Mouse (Mus musculus): ENCODE measurements around the gene Hilpda. TPM values are rescaled to one million over a fixed set of nuclear protein-coding genes. Genes with fewer than 3 reads are reported as not detected.

The Hilpda gene
- total and polyA plus RNA-seq, 3 experiments = 16.3 to 36.0 (median 31.1) TPM

DNA sequence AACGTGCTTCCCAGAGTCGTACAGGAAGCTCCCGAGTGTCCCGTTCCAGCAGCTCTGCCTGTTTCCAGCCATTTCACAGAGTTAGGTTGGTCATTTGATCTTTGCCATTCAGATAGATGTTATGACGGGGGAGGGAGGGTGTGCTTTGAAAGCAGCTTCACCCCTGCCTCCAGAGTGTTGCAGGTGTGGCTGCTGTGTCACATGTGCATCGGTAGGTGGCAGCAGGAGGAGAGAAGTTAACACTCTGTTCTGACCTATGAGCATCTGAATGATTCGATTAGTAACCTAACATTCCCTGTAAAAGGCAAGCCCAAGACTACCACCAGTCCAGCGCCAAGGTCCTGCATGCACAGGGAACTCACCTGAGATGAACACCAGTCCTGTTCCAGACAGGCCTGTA is 38.0 kb upstream of the Hilpda start:
- Histone ChIP-seq H3K4me3 (ENCODE audit: low read depth, low read length) (no peak overlapping the region), H3K4me1 (ENCODE audit: insufficient read depth, low read depth, low read length) (peaks cover 6% of the 10 kb centered on the region), H3K27me3 (ENCODE audit: insufficient read depth, low read length) (peaks cover 38% of the 10 kb centered on the region), H3K9me3 (replicated peaks) (no peaks in the 10 kb centered on the region), H3K36me3 (replicated peaks) (no peaks in the 10 kb centered on the region)
- DNase-seq (ENCODE audit: low spot score) = no peak
- ATAC-seq (ENCODE audit: extremely low read depth, insufficient number of reproducible peaks, low FRiP score, poor library complexity, severe bottlenecking) = no peak
- no peak for TF ChIP-seq TAL1 (conservative IDR thresholded peaks at IDR 0.05; ENCODE audit: low read depth, low read length)
- TF ChIP-seq CTCF (IDR thresholded peaks at IDR 0.05; ENCODE audit: low read depth, low read length) = peak; percentile 54; the same call in 1 of the 2 replicates
- no peak for TF ChIP-seq GATA1 (IDR thresholded peaks at IDR 0.05; ENCODE audit: borderline replicate concordance, low read length)

DNA sequence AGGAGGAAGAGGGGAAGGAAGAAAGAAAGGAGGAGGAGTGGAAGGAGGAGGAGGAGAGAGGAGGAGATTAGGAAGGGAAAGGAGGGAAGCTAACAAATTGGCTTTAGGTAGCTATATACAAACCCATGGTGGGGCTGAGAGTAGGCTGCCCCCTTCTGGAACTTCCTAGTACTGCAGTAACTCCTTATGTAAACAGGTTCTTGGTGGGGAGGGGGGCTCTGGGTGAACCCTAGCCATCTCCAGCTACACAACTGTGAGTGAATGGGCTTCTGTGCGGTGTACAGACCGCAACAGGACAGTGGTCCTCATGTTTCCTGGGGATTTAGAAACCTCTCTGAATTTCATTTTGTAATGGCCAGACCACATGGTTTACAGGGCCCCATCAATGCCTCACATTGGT is 31.5 kb upstream of the Hilpda start:
- H3K9me3 ChIP-seq (replicated peaks) = no peaks in the 10 kb centered on the region
- ATAC-seq (ENCODE audit: extremely low read depth, insufficient number of reproducible peaks, low FRiP score, poor library complexity, severe bottlenecking) = no peak
- peak; percentile 26 for DNase-seq (ENCODE audit: low spot score)

DNA sequence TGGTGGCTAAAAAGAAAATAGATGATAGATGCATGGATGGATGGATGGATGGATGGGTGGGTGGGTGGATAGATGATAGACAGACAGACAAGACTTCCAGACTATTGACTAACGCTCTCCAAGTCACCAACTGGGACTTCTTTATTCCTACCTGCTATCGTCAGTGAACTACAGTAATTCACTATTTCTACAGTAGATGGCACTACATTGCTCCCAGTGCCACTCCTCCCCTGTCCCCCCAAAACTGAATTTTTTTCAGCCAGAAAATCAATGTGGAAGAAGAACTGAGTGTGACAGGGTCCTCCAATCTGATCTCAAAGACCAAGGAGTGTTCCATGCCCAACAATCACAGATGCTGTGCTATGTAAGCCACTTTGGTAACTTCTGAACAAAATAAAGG is 30.6 kb upstream of the Hilpda start:
- Histone ChIP-seq H3K4me1 (ENCODE audit: insufficient read depth, low read depth, low read length) (no peaks in the 10 kb centered on the region), H3K9me3 (replicated peaks) (no peaks in the 10 kb centered on the region), H3K36me3 (replicated peaks) (no peaks in the 10 kb centered on the region), H3K4me3 (ENCODE audit: low read depth, low read length) (no peak overlapping the region), H3K27me3 (ENCODE audit: insufficient read depth, low read length) (peaks cover 20% of the 10 kb centered on the region)
- TF ChIP-seq TAL1 (conservative IDR thresholded peaks at IDR 0.05; ENCODE audit: low read depth, low read length) (no peak), CTCF (IDR thresholded peaks at IDR 0.05; ENCODE audit: low read depth, low read length) (peak; percentile 23; the same call in 1 of the 2 replicates)
- ATAC-seq (ENCODE audit: extremely low read depth, insufficient number of reproducible peaks, low FRiP score, poor library complexity, severe bottlenecking) = no peak
- DNase-seq (ENCODE audit: low spot score) = peak; percentile 10

More for the DNA sequence above, 31.5 kb upstream of the Hilpda start:
- TF ChIP-seq TAL1 (conservative IDR thresholded peaks at IDR 0.05; ENCODE audit: low read depth, low read length) = no peak
- TF ChIP-seq CTCF (IDR thresholded peaks at IDR 0.05; ENCODE audit: low read depth, low read length) = peak; percentile 86
- Histone ChIP-seq H3K36me3 (replicated peaks) (no peaks in the 10 kb centered on the region), H3K27me3 (ENCODE audit: insufficient read depth, low read length) (peaks cover 15% of the 10 kb centered on the region), H3K4me3 (ENCODE audit: low read depth, low read length) (no peak overlapping the region), H3K4me1 (ENCODE audit: insufficient read depth, low read depth, low read length) (no peaks in the 10 kb centered on the region)

DNA sequence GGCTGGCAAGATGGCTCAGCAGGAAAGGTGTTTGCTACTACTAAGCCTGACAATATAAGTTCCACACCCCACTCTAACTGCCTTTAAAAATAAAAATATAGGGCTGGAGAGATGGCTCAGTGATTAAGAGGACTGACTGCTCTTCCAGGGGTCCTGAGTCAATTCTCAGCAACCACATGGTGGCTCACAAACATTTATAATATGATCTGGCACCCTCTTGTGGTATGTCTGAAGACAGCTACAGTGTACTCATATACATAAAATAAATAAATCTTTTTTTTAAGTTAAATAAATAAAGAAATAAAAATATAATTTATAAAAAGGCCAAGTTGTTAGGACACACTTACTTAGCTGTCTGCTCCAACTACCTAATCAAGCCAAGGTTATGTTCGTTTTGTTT is 30.0 kb upstream of the Hilpda start:
- H3K4me1 ChIP-seq (ENCODE audit: insufficient read depth, low read depth, low read length) = no peaks in the 10 kb centered on the region
- TF ChIP-seq TAL1 (conservative IDR thresholded peaks at IDR 0.05; ENCODE audit: low read depth, low read length) = no peak
- TF ChIP-seq GATA1 (IDR thresholded peaks at IDR 0.05; ENCODE audit: borderline replicate concordance, low read length) = no peak
- no peak overlapping the region for H3K4me3 ChIP-seq (ENCODE audit: low read depth, low read length)
- ATAC-seq (ENCODE audit: extremely low read depth, insufficient number of reproducible peaks, low FRiP score, poor library complexity, severe bottlenecking) (no peak), DNase-seq (ENCODE audit: low spot score) (no peak)
- no peaks in the 10 kb centered on the region for H3K36me3 ChIP-seq (replicated peaks)
- peaks cover 24% of the 10 kb centered on the region for H3K27me3 ChIP-seq (ENCODE audit: insufficient read depth, low read length)
- no peaks in the 10 kb centered on the region for H3K9me3 ChIP-seq (replicated peaks)

DNA sequence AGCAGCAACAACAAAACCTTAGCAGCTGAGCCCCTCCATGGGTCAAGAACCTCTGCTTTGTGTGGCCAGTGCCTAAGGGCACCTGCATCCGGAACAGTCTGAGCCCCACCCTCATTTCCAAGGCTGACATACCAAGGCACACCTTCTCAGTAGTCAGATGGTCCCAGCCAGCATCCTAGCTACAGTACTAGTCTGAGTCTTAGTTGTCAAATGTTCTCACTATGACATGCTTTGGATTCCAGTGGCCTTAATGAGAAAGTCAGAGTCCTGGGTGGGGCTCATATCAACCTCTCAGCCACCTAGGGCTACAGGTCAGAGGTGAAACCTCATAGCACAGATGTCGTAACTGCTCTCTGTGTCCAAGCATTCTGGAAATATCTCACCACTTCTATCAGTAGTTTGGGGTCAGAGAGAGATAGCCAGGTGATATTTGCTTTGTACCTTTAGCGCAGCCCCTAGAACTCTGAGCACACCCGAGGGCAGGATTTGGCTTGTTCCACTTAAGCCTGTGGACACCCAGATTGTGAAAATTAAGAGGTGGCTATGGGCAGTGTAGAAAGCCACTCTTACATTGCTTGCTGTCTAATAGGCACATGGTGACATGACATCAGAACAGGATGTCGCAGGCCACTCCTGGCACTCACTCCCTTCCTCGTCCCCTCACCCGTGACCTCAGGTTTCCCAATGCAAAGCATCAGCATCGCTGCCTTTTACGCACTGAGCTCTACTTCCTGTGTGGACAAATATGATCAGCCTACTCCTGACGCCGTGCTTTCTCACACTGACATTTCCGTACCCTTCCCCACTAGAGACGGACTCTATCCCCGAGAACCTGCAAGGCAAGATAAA is 26.8 kb upstream of the Hilpda start:
- H3K4me3 ChIP-seq (ENCODE audit: low read depth, low read length) = no peak overlapping the region
- no peaks in the 10 kb centered on the region for H3K4me1 ChIP-seq (ENCODE audit: insufficient read depth, low read depth, low read length)
- no peak for ATAC-seq (ENCODE audit: extremely low read depth, insufficient number of reproducible peaks, low FRiP score, poor library complexity, severe bottlenecking)
- no peak for DNase-seq (ENCODE audit: low spot score)
- no peaks in the 10 kb centered on the region for H3K9me3 ChIP-seq (replicated peaks)
- H3K36me3 ChIP-seq (replicated peaks) = no peaks in the 10 kb centered on the region
- TF ChIP-seq GATA2 (IDR thresholded peaks at IDR 0.05; ENCODE audit: borderline replicate concordance, low read depth, low read length) = no peak
- no peak for TF ChIP-seq CTCF (IDR thresholded peaks at IDR 0.05; ENCODE audit: low read depth, low read length)
- TF ChIP-seq POLR2AphosphoS5 (IDR thresholded peaks at IDR 0.05; ENCODE audit: insufficient replicate concordance, low read depth, low read length) = no peak
- TF ChIP-seq GATA1 (IDR thresholded peaks at IDR 0.05; ENCODE audit: borderline replicate concordance, low read length) = no peak
- TF ChIP-seq TAL1 (conservative IDR thresholded peaks at IDR 0.05; ENCODE audit: low read depth, low read length) = no peak
- peaks cover 31% of the 10 kb centered on the region for H3K27me3 ChIP-seq (ENCODE audit: insufficient read depth, low read length)

DNA sequence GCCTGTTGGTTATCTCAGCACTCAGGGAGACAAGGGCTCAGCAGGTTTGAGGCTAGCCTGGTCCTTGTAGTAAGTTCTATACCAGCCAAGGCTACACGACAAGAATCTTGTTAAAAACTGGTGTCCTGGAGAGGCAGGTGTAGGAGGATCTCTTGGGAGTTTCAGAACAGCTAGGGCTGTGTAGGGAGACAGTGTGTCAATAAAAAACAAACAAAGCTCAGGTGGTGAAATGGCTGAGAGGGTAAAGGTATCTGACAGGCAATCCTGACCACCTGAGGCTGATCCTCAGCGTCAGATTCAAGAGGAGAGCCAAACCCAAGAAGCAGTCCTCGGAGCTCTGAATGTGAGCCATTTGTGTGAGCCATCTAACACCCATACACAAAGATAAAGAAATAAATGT is 26.1 kb upstream of the Hilpda start:
- ATAC-seq (ENCODE audit: extremely low read depth, insufficient number of reproducible peaks, low FRiP score, poor library complexity, severe bottlenecking) = no peak
- TF ChIP-seq TAL1 (conservative IDR thresholded peaks at IDR 0.05; ENCODE audit: low read depth, low read length) = no peak
- no peaks in the 10 kb centered on the region for H3K4me1 ChIP-seq (ENCODE audit: insufficient read depth, low read depth, low read length)

DNA sequence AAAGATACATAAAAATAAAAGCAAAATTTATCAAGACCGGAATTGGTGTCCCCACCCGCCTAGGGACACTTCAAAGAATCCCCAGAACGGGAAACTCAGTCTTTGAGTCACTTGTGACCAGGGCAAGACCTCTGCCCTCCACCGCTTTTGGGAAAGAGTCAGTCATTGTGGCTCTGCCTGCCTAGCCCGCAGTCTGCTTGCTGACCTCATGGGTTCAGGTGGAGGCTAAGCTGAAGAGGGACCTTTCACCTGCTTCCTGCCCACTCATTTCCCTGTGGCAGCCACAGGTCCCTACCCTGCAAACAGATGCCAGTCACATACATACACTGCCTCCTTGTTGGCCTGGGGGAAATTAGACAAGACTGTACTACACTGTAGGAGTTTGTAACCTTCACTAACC is 25.7 kb upstream of the Hilpda start:
- DNase-seq (ENCODE audit: low spot score) = no peak

More for the DNA sequence above, 26.1 kb upstream of the Hilpda start:
- Histone ChIP-seq H3K36me3 (replicated peaks) (no peaks in the 10 kb centered on the region), H3K4me3 (ENCODE audit: low read depth, low read length) (no peak overlapping the region), H3K27me3 (ENCODE audit: insufficient read depth, low read length) (peaks cover 31% of the 10 kb centered on the region), H3K9me3 (replicated peaks) (no peaks in the 10 kb centered on the region)
- DNase-seq (ENCODE audit: low spot score) = no peak

More for the DNA sequence above, 25.7 kb upstream of the Hilpda start:
- no peaks in the 10 kb centered on the region for H3K4me1 ChIP-seq (ENCODE audit: insufficient read depth, low read depth, low read length)
- no peak overlapping the region for H3K4me3 ChIP-seq (ENCODE audit: low read depth, low read length)
- H3K9me3 ChIP-seq (replicated peaks) = no peaks in the 10 kb centered on the region
- no peak for ATAC-seq (ENCODE audit: extremely low read depth, insufficient number of reproducible peaks, low FRiP score, poor library complexity, severe bottlenecking)
- peaks cover 31% of the 10 kb centered on the region for H3K27me3 ChIP-seq (ENCODE audit: insufficient read depth, low read length)
- no peaks in the 10 kb centered on the region for H3K36me3 ChIP-seq (replicated peaks)
- TF ChIP-seq GATA1 (IDR thresholded peaks at IDR 0.05; ENCODE audit: borderline replicate concordance, low read length) (no peak), GATA2 (IDR thresholded peaks at IDR 0.05; ENCODE audit: borderline replicate concordance, low read depth, low read length) (no peak), CTCF (IDR thresholded peaks at IDR 0.05; ENCODE audit: low read depth, low read length) (no peak), POLR2AphosphoS5 (IDR thresholded peaks at IDR 0.05; ENCODE audit: insufficient replicate concordance, low read depth, low read length) (no peak), TAL1 (conservative IDR thresholded peaks at IDR 0.05; ENCODE audit: low read depth, low read length) (no peak)

Data from G1E (cell line).